Mouse (Mus musculus) neural tube, embryonic 15.5 days (tissue): Measurements from ENCODE around the gene Os9. TPM values are rescaled to one million over a fixed set of nuclear protein-coding genes. Genes with fewer than 3 reads are reported as not detected.

ENCODE experiments used
- ATAC-seq: fragments of 200-750 bp; cut with Nextera tagmentation; 2 replicates; pipeline ENCODE4 v1.8.0; 2017; ENCODE audit warnings: mild to moderate bottlenecking, moderate TSS enrichment, moderate library complexity; ENCODE audit not compliant: low FRiP score
- H3K27ac ChIP-seq: fragments of 300-500 bp; sonication (generic); replicated peaks from 2 replicates; pipeline ENCODE4 v1.5.1; 2015; ENCODE audit warnings: mild to moderate bottlenecking, inconsistent platforms
- H3K27me3 ChIP-seq: fragments of 300-500 bp; sonication (generic); replicated peaks from 2 replicates; pipeline ENCODE4 v1.6.1; 2015; ENCODE audit warnings: inconsistent platforms
- H3K36me3 ChIP-seq: fragments of 300-500 bp; sonication (generic); 2 replicates; pipeline ENCODE4 v1.6.1; 2015; ENCODE audit warnings: inconsistent platforms
- H3K4me1 ChIP-seq: fragments of 300-500 bp; sonication (generic); 2 replicates; pipeline ENCODE4 v1.6.1; 2015; ENCODE audit warnings: inconsistent platforms
- H3K4me2 ChIP-seq: fragments of 300-500 bp; sonication (generic); 2 replicates; pipeline ENCODE4 v1.6.1; 2015; ENCODE audit warnings: inconsistent platforms, mild to moderate bottlenecking, moderate library complexity
- H3K4me3 ChIP-seq: fragments of 300-500 bp; sonication (generic); replicated peaks from 2 replicates; pipeline ENCODE4 v1.5.1; 2015; ENCODE audit warnings: mild to moderate bottlenecking, inconsistent platforms
- H3K9ac ChIP-seq: fragments of 300-500 bp; sonication (generic); replicated peaks from 2 replicates; pipeline ENCODE4 v1.6.1; 2015; ENCODE audit warnings: mild to moderate bottlenecking, inconsistent platforms
- H3K9me3 ChIP-seq: fragments of 300-500 bp; sonication (generic); replicated peaks from 2 replicates; pipeline ENCODE4 v1.6.1; 2016; ENCODE audit warnings: inconsistent platforms
- WGBS: fragments of 180-500 bp; shearing (Covaris S2); methylation state at CpG from one replicate; pipeline ENCODE4 v1.1.7; 2015; ENCODE audit warnings: mixed read lengths; 5-methylcytosine and 5-hydroxymethylcytosine counted together
- polyA plus RNA-seq: library from polyadenylated mRNA; unstranded; fragments of >200 nt; fragmentation: Nextera tagmentation; extraction: Ambion mirVana; gene quantifications from 2 replicates; pipeline ENCODE4 v1.2.1, GENCODE M21; 2015

The Os9 gene
- polyA plus RNA-seq, 1 experiment from 2014 or later, result 130 TPM

GRCm38 (mm10) chr10:127126579-127126978 is 5.6 kb upstream of the Os9 start:
- no peak overlapping the region for H3K4me3 ChIP-seq
- ATAC-seq, result no peak
- H3K27ac ChIP-seq, result no peak overlapping the region
- no peaks in the 10 kb centered on the region for H3K9me3 ChIP-seq
- H3K4me1 ChIP-seq, result peaks cover 22% of the 10 kb centered on the region
- no peaks in the 10 kb centered on the region for H3K27me3 ChIP-seq
- no peak overlapping the region for H3K9ac ChIP-seq
- 90% methylated on average over 5 of the region's 5 CpGs for WGBS
- no peak overlapping the region for H3K4me2 ChIP-seq
- H3K36me3 ChIP-seq, result no peaks in the 10 kb centered on the region

- Histone ChIP-seq H3K27me3 (no peaks in the 10 kb centered on the region), H3K4me2 (no peak overlapping the region), H3K36me3 (no peaks in the 10 kb centered on the region), H3K9me3 (no peaks in the 10 kb centered on the region), H3K4me1 (peaks cover 24% of the 10 kb centered on the region), H3K9ac (no peak overlapping the region), H3K27ac (no peak overlapping the region), H3K4me3 (no peak overlapping the region)
- WGBS, result 77% methylated on average over 9 of the region's 9 CpGs
- ATAC-seq, result no peak
These were observed 4.5 kb upstream of the Os9 start for GRCm38 (mm10) chr10:127125210-127126001.

- Histone ChIP-seq H3K4me2 (peak overlapping the region; percentile 59), H3K36me3 (peaks cover 11% of the 10 kb centered on the region), H3K27ac (peak overlapping the region; percentile 91), H3K4me3 (peak overlapping the region; percentile 96), H3K27me3 (no peaks in the 10 kb centered on the region), H3K9ac (peak overlapping the region; percentile 40; the same call in 1 of the 2 replicates), H3K4me1 (peaks cover 39% of the 10 kb centered on the region), H3K9me3 (no peaks in the 10 kb centered on the region)
- 10% methylated on average over 4 of the region's 4 CpGs for WGBS
- ATAC-seq, result peak; percentile 19
These were observed 2.5 kb upstream of the Os9 start for GRCm38 (mm10) chr10:127123436-127123805.

- Histone ChIP-seq H3K4me3 (peak overlapping the region; percentile 96), H3K9me3 (no peaks in the 10 kb centered on the region), H3K4me1 (peaks cover 39% of the 10 kb centered on the region), H3K9ac (peak overlapping the region; percentile 40; the same call in 1 of the 2 replicates), H3K36me3 (peaks cover 17% of the 10 kb centered on the region), H3K4me2 (peak overlapping the region; percentile 59), H3K27ac (peak overlapping the region; percentile 91), H3K27me3 (no peaks in the 10 kb centered on the region)
- ATAC-seq, result peak; percentile 45
- WGBS, result 8% methylated on average over 13 of the region's 13 CpGs
These were observed 2.0 kb upstream of the Os9 start for GRCm38 (mm10) chr10:127122784-127123435.

- no peak for ATAC-seq
- no peaks in the 10 kb centered on the region for H3K27me3 ChIP-seq
- peaks cover 39% of the 10 kb centered on the region for H3K4me1 ChIP-seq
- peak overlapping the region; percentile 96 for H3K4me3 ChIP-seq
- 74% methylated on average over 3 of the region's 3 CpGs for WGBS
- peak overlapping the region; percentile 59 for H3K4me2 ChIP-seq
- H3K9me3 ChIP-seq, result no peaks in the 10 kb centered on the region
- H3K27ac ChIP-seq, result peak overlapping the region; percentile 91
- peaks cover 25% of the 10 kb centered on the region for H3K36me3 ChIP-seq
- peak overlapping the region; percentile 45 for H3K9ac ChIP-seq
These were observed 1.1 kb upstream of the Os9 start for GRCm38 (mm10) chr10:127122018-127122417.

- peak overlapping the region; percentile 95 for H3K4me2 ChIP-seq
- H3K27ac ChIP-seq, result peak overlapping the region; percentile 67
- H3K9me3 ChIP-seq, result no peaks in the 10 kb centered on the region
- peaks cover 40% of the 10 kb centered on the region for H3K36me3 ChIP-seq
- no peaks in the 10 kb centered on the region for H3K27me3 ChIP-seq
- peak; percentile 48 for ATAC-seq
- H3K9ac ChIP-seq, result peak overlapping the region; percentile 84
- H3K4me3 ChIP-seq, result peak overlapping the region; percentile 96
- WGBS, result 1% methylated on average over 34 of the region's 34 CpGs
- peaks cover 39% of the 10 kb centered on the region for H3K4me1 ChIP-seq
These were observed 448 bp downstream of the Os9 start for GRCm38 (mm10) chr10:127120301-127121065.

- Histone ChIP-seq H3K9me3 (no peaks in the 10 kb centered on the region), H3K4me1 (peaks cover 39% of the 10 kb centered on the region), H3K9ac (no peak overlapping the region), H3K27ac (no peak overlapping the region), H3K27me3 (no peaks in the 10 kb centered on the region), H3K4me3 (0 out of 2 replicates have a peak overlapping the region, but pooled peaks have one; percentile 3), H3K4me2 (0 out of 2 replicates have a peak overlapping the region, but pooled peaks have one; percentile 95), H3K36me3 (peaks cover 45% of the 10 kb centered on the region)
- ATAC-seq, result no peak
- 94% methylated on average over 10 of the region's 10 CpGs for WGBS
These were observed 1.7 kb downstream of the Os9 start for GRCm38 (mm10) chr10:127119229-127119628.

- Histone ChIP-seq H3K4me2 (no peak overlapping the region), H3K9me3 (no peaks in the 10 kb centered on the region), H3K9ac (no peak overlapping the region), H3K4me3 (no peak overlapping the region), H3K27me3 (no peaks in the 10 kb centered on the region), H3K36me3 (peaks cover 45% of the 10 kb centered on the region), H3K27ac (no peak overlapping the region), H3K4me1 (peaks cover 35% of the 10 kb centered on the region)
- 91% methylated on average over 11 of the region's 11 CpGs for WGBS
- no peak for ATAC-seq
These were observed 2.5 kb downstream of the Os9 start for GRCm38 (mm10) chr10:127118470-127118869.

- ATAC-seq, result no peak
- Histone ChIP-seq H3K9ac (no peak overlapping the region), H3K9me3 (no peaks in the 10 kb centered on the region), H3K4me3 (no peak overlapping the region), H3K36me3 (peaks cover 61% of the 10 kb centered on the region), H3K4me1 (peaks cover 12% of the 10 kb centered on the region), H3K27me3 (no peaks in the 10 kb centered on the region), H3K27ac (no peak overlapping the region), H3K4me2 (no peak overlapping the region)
- WGBS, result 93% methylated on average over 2 of the region's 2 CpGs
These were observed 5.9 kb downstream of the Os9 start for GRCm38 (mm10) chr10:127115068-127115467.

GRCm38 (mm10) chr10:127114408-127114807 is 6.5 kb downstream of the Os9 start:
- Histone ChIP-seq H3K4me2 (no peak overlapping the region), H3K4me3 (no peak overlapping the region), H3K9me3 (no peaks in the 10 kb centered on the region), H3K4me1 (peaks cover 5% of the 10 kb centered on the region), H3K27ac (no peak overlapping the region), H3K36me3 (peaks cover 60% of the 10 kb centered on the region), H3K9ac (no peak overlapping the region), H3K27me3 (no peaks in the 10 kb centered on the region)
- 94% methylated on average over 11 of the region's 11 CpGs for WGBS
- no peak for ATAC-seq

- Histone ChIP-seq H3K36me3 (peaks cover 41% of the 10 kb centered on the region), H3K9me3 (no peaks in the 10 kb centered on the region), H3K27ac (no peak overlapping the region), H3K9ac (no peak overlapping the region), H3K4me1 (no peaks in the 10 kb centered on the region), H3K4me2 (no peak overlapping the region), H3K27me3 (no peaks in the 10 kb centered on the region), H3K4me3 (no peak overlapping the region)
- no peak for ATAC-seq
- 91% methylated on average over 15 of the region's 15 CpGs for WGBS
These were observed 9.7 kb downstream of the Os9 start for GRCm38 (mm10) chr10:127111001-127111887.
